ENCODE assay signal across 8 mouse cellular contexts in genomic region chr5:125476286-125476625, GRCm38 (mm10). TPM values are rescaled to one million over a fixed set of nuclear protein-coding genes. Genes with fewer than 3 reads are reported as not detected.
A peak's percentile ranks its signal among the peaks of the same experiment; 100 is the strongest.
DNase-seq lines count a peak whose midpoint lies in the region; ATAC-seq and TF ChIP-seq lines count a peak whose summit lies in the region.

No protein-coding gene starts in this region.

- no peak for TF ChIP-seq POLR2A in kidney, adult 2 months (IDR thresholded peaks at IDR 0.05; ENCODE audit: low read depth, low read length)
- TF ChIP-seq POLR2A in CH12.LX (IDR thresholded peaks at IDR 0.05; ENCODE audit: low read depth, low read length), result no peak

- H3K9me3 ChIP-seq in CH12.LX (replicated peaks; ENCODE audit: low read length), result no peaks in the 10 kb centered on the region
- H3K9me3 ChIP-seq in heart, postnatal 0 days (replicated peaks; ENCODE audit: control insufficient read depth, low read length), result no peaks in the 10 kb centered on the region
- no peaks in the 10 kb centered on the region for H3K9me3 ChIP-seq in liver, postnatal 0 days (ENCODE audit: low read length)

- in situ Hi-C loops in CH12.LX (cut with MboI; ENCODE audit: low pct_ligation_motif_present, low pct_unique_long_range_greater_than_20kb, low sequenced_read_pairs), result no loop called here

- H3K4me3 ChIP-seq in kidney, adult 2 months (ENCODE audit: insufficient read depth, low read depth, low read length), result peak overlapping the region; percentile 85
- peak overlapping the region; percentile 83 to 88 (median 87) for H3K4me3 ChIP-seq in CH12.LX (replicated peaks in 1 of 3; ENCODE audit: low read depth in 2 of 3, low read length in 2 of 3, poor library complexity in 1 of 3)
- H3K4me3 ChIP-seq in heart, postnatal 0 days (ENCODE audit: low read depth, low read length), result peak overlapping the region; percentile 62
- H3K4me3 ChIP-seq in liver, postnatal 0 days (ENCODE audit: low read depth, low read length), result peak overlapping the region; percentile 85

- peak overlapping the region; percentile 76 for H3K9ac ChIP-seq in CH12.LX (ENCODE audit: insufficient read depth, low read depth)
- H3K9ac ChIP-seq in heart, postnatal 0 days (replicated peaks; ENCODE audit: low read depth, low read length), result peak overlapping the region; percentile 53
- peak overlapping the region; percentile 81 for H3K9ac ChIP-seq in liver, postnatal 0 days (replicated peaks)

- peaks cover 8% of the 10 kb centered on the region; the same call in 1 of the 2 replicates for H3K79me2 ChIP-seq in CH12.LX (replicated peaks; ENCODE audit: control insufficient read depth, extremely low read depth, insufficient read depth, poor library complexity, severe bottlenecking)

- dilution Hi-C loops in CH12.LX (cut with MboI; ENCODE audit: extremely low pct_ligation_motif_present, extremely low pct_unique_long_range_greater_than_20kb, low sequenced_read_pairs), result no loop called here

- H3K4me2 ChIP-seq in CH12.LX (ENCODE audit: insufficient read depth, low read depth, poor library complexity, severe bottlenecking), result peak overlapping the region; percentile 76
- peak overlapping the region; percentile 87 for H3K4me2 ChIP-seq in heart, postnatal 0 days (ENCODE audit: low read depth, low read length)
- peak overlapping the region; percentile 99 for H3K4me2 ChIP-seq in liver, postnatal 0 days (ENCODE audit: low read depth, low read length)

- TF ChIP-seq RAD21 in CH12.LX (IDR thresholded peaks at IDR 0.05; ENCODE audit: low read depth, low read length), result no peak; the same call in 1 of the 2 replicates

- TF ChIP-seq CTCF in kidney, adult 2 months (conservative IDR thresholded peaks at IDR 0.05; ENCODE audit: insufficient read depth, insufficient read length, low read depth, low read length), result no peak
- peak in 1 of 2 experiments; percentile 35; a peak in 1 of 4 replicates for TF ChIP-seq CTCF in CH12.LX (conservative IDR thresholded peaks at IDR 0.05 in 1 of 2, IDR thresholded peaks at IDR 0.05 in 1 of 2; ENCODE audit: low read depth in 2 of 2, low read length in 2 of 2)
- peak; percentile 4; the same call in 1 of the 2 replicates for TF ChIP-seq CTCF in heart, postnatal 0 days (IDR thresholded peaks at IDR 0.05; ENCODE audit: low read depth)
- 0 out of 2 replicates have a peak, but pooled peaks have one; percentile 12 for TF ChIP-seq CTCF in liver, postnatal 0 days (IDR thresholded peaks at IDR 0.05; ENCODE audit: low read depth)

- no peaks in the 10 kb centered on the region for H3K27me3 ChIP-seq in kidney, adult 2 months (replicated peaks; ENCODE audit: control insufficient read depth, insufficient read depth, low read length)
- no peaks in the 10 kb centered on the region for H3K27me3 ChIP-seq in CH12.LX (replicated peaks)
- no peaks in the 10 kb centered on the region for H3K27me3 ChIP-seq in heart, postnatal 0 days (ENCODE audit: control insufficient read depth, insufficient read depth, low read length)
- no peaks in the 10 kb centered on the region for H3K27me3 ChIP-seq in liver, postnatal 0 days (ENCODE audit: insufficient read depth, low read length)

- peaks cover 3% of the 10 kb centered on the region; the same call in 1 of the 2 replicates for H3K4me1 ChIP-seq in kidney, adult 2 months (ENCODE audit: control insufficient read depth, insufficient read depth, low read length)
- H3K4me1 ChIP-seq in CH12.LX (ENCODE audit: control insufficient read depth in 1 of 2, insufficient read depth in 2 of 2), result peaks cover 16 to 50% of the 10 kb centered on the region in 2 experiments; a peak in 3 of 4 replicates
- H3K4me1 ChIP-seq in heart, postnatal 0 days (ENCODE audit: control insufficient read depth, insufficient read depth), result peaks cover 5% of the 10 kb centered on the region; the same call in 1 of the 2 replicates
- peaks cover 31% of the 10 kb centered on the region for H3K4me1 ChIP-seq in liver, postnatal 0 days (ENCODE audit: insufficient read depth)

- TF ChIP-seq EP300 in CH12.LX (IDR thresholded peaks at IDR 0.05; ENCODE audit: low read length), result no peak
- TF ChIP-seq EP300 in heart, postnatal 0 days (IDR thresholded peaks at IDR 0.05; ENCODE audit: low read depth), result no peak
- TF ChIP-seq EP300 in liver, postnatal 0 days (IDR thresholded peaks at IDR 0.05; ENCODE audit: low read depth), result no peak

- H3K27ac ChIP-seq in kidney, adult 2 months (ENCODE audit: insufficient read depth, low read depth, low read length), result peak overlapping the region; percentile 63; the same call in 1 of the 2 replicates
- H3K27ac ChIP-seq in CH12.LX (ENCODE audit: insufficient read depth, low read depth), result no peak overlapping the region
- H3K27ac ChIP-seq in heart, postnatal 0 days (ENCODE audit: low read depth), result no peak overlapping the region
- H3K27ac ChIP-seq in liver, postnatal 0 days (ENCODE audit: low read depth), result peak overlapping the region; percentile 73

- DNase-seq in kidney, adult 2 months, result no peak
- DNase-seq in kidney, postnatal 10 days, result no peak
- DNase-seq in CH12.LX (ENCODE audit: extremely low read depth), result no peak
- peak; percentile 82 for DNase-seq in cerebellum, postnatal 10 days
- DNase-seq in heart, postnatal 0 days (ENCODE audit: low spot score), result no peak
- DNase-seq in liver, postnatal 0 days, result no peak
- DNase-seq in adrenal gland, postnatal 4 days (ENCODE audit: low spot score in 2 of 2), result no peak
- no peak for DNase-seq in adrenal gland, postnatal 14 days

- 23% methylated on average over 5 of the region's 5 CpGs for WGBS in kidney, adult 2 months
- 23% methylated on average over 5 of the region's 5 CpGs for WGBS in heart, postnatal 0 days
- 23% methylated on average over 5 of the region's 5 CpGs for WGBS in liver, postnatal 0 days (ENCODE audit: insufficient replicate concordance)

- no peaks in the 10 kb centered on the region for H3K36me3 ChIP-seq in kidney, adult 2 months (ENCODE audit: control insufficient read depth, insufficient read depth, low read length)
- peaks cover 0 to 39% of the 10 kb centered on the region in 2 experiments for H3K36me3 ChIP-seq in CH12.LX (replicated peaks in 1 of 2; ENCODE audit: control insufficient read depth in 1 of 2, insufficient read depth in 1 of 2, low read length in 1 of 2)
- no peaks in the 10 kb centered on the region for H3K36me3 ChIP-seq in heart, postnatal 0 days (replicated peaks; ENCODE audit: control insufficient read depth, insufficient read depth, low read length)
- H3K36me3 ChIP-seq in liver, postnatal 0 days (replicated peaks; ENCODE audit: insufficient read depth, low read length), result no peaks in the 10 kb centered on the region

- ATAC-seq in heart, postnatal 0 days (ENCODE audit: insufficient read depth, low read depth), result 0 out of 2 replicates have a peak, but pooled peaks have one; percentile 6
- ATAC-seq in liver, postnatal 0 days, result no peak

TF ChIP-seq in CH12.LX, 34 proteins besides CTCF, POLR2A, EP300 and RAD21 (continues in another document):
- TF ChIP-seq USF2 (conservative IDR thresholded peaks at IDR 0.05; ENCODE audit: low read depth, low read length), result no peak
- no peak for TF ChIP-seq TBP (conservative IDR thresholded peaks at IDR 0.05; ENCODE audit: low read depth, low read length)
- TF ChIP-seq PAX5 (IDR thresholded peaks at IDR 0.05; ENCODE audit: low read length), result no peak
- TF ChIP-seq TCF12 (IDR thresholded peaks at IDR 0.05; ENCODE audit: low read depth, low read length), result no peak
- TF ChIP-seq CHD2 (IDR thresholded peaks at IDR 0.05; ENCODE audit: low read length), result no peak
- TF ChIP-seq RCOR1 (conservative IDR thresholded peaks at IDR 0.05; ENCODE audit: low read depth, low read length), result no peak

RNA-seq across cellular contexts. Expression of gene Aacs, which starts 0.6 kb away (rescaled TPM):
- 102 and 131 TPM in 2 replicates for polyA plus RNA-seq in kidney, adult 2 months (2012; rRNA removed)
- total RNA-seq in CH12.LX (2012; rRNA removed) (21.3 and 24.9 TPM in 2 replicates), CH12.LX (2014; rRNA removed) (34.5 and 48.8 TPM in 2 replicates)
- 39.8 and 58.3 TPM in 2 replicates for polyA plus RNA-seq in CH12.LX (2012; ENCODE audit: insufficient read length, low read depth)
- total RNA-seq in heart, postnatal 0 days (2014; rRNA removed; ENCODE audit: low replicate concordance), result 6.7 and 13.9 TPM in 2 replicates
- polyA plus RNA-seq in heart, postnatal 0 days (2015; fragmentation: Nextera tagmentation; extraction: Ambion mirVana), result 4.8 and 5.4 TPM in 2 replicates
- polyA plus RNA-seq in liver, postnatal 0 days (2015; fragmentation: Nextera tagmentation; extraction: Ambion mirVana), result 3.8 and 4.6 TPM in 2 replicates
- 10 to 100 TPM; 12.8 to 18.9 TPM for total RNA-seq in adrenal gland, postnatal 4 days (2021)
- 25.4 and 27.3 TPM in 2 replicates for total RNA-seq in adrenal gland, postnatal 14 days (2021)

RNA-seq across cellular contexts. Expression of gene Bri3bp, which starts 34.9 kb away (rescaled TPM):
- 12.1 and 13.0 TPM in 2 replicates for polyA plus RNA-seq in kidney, adult 2 months (2012; rRNA removed)
- total RNA-seq in CH12.LX (2012; rRNA removed), result 48.4 and 49.6 TPM in 2 replicates
- 30.1 and 37.7 TPM in 2 replicates for total RNA-seq in CH12.LX (2014; rRNA removed)
- 147 and 164 TPM in 2 replicates for polyA plus RNA-seq in CH12.LX (2012; ENCODE audit: insufficient read length, low read depth)
- 27.8 and 41.5 TPM in 2 replicates for total RNA-seq in heart, postnatal 0 days (2014; rRNA removed; ENCODE audit: low replicate concordance)
- 59.2 and 65.8 TPM in 2 replicates for polyA plus RNA-seq in heart, postnatal 0 days (2015; fragmentation: Nextera tagmentation; extraction: Ambion mirVana)
- 20.2 and 20.9 TPM in 2 replicates for polyA plus RNA-seq in liver, postnatal 0 days (2015; fragmentation: Nextera tagmentation; extraction: Ambion mirVana)
- total RNA-seq in adrenal gland, postnatal 4 days (2021), result 10 to 100 TPM; 34.2 to 37.0 TPM
- total RNA-seq in adrenal gland, postnatal 14 days (2021), result 24.0 and 27.9 TPM in 2 replicates

RNA-seq across cellular contexts. Expression of gene Dhx37, which starts 42.3 kb away (rescaled TPM):
- polyA plus RNA-seq in kidney, adult 2 months (2012; rRNA removed), result 10.8 and 16.4 TPM in 2 replicates
- total RNA-seq in CH12.LX (2012; rRNA removed) (21.0 and 23.8 TPM in 2 replicates), CH12.LX (2014; rRNA removed) (22.7 and 26.0 TPM in 2 replicates)
- polyA plus RNA-seq in CH12.LX (2012; ENCODE audit: insufficient read length, low read depth), result 33.0 and 36.9 TPM in 2 replicates
- total RNA-seq in heart, postnatal 0 days (2014; rRNA removed; ENCODE audit: low replicate concordance), result 5.9 and 16.2 TPM in 2 replicates
- polyA plus RNA-seq in heart, postnatal 0 days (2015; fragmentation: Nextera tagmentation; extraction: Ambion mirVana), result 5.5 and 6.8 TPM in 2 replicates
- polyA plus RNA-seq in liver, postnatal 0 days (2015; fragmentation: Nextera tagmentation; extraction: Ambion mirVana), result 3.3 and 3.4 TPM in 2 replicates
- 10 to 100 TPM; 14.0 to 16.0 TPM for total RNA-seq in adrenal gland, postnatal 4 days (2021)
- 14.6 and 15.7 TPM in 2 replicates for total RNA-seq in adrenal gland, postnatal 14 days (2021)

RNA-seq across cellular contexts. Expression of gene Tmem132b, which starts 55.3 kb away (rescaled TPM):
- 0.01 TPM in 1 of 2 replicates, not detected in the other for polyA plus RNA-seq in kidney, adult 2 months (2012; rRNA removed)
- total RNA-seq in CH12.LX (2012; rRNA removed) (not detected in 2 replicates), CH12.LX (2014; rRNA removed) (not detected in 2 replicates)
- polyA plus RNA-seq in CH12.LX (2012; ENCODE audit: insufficient read length, low read depth), result not detected in 2 replicates
- 0.04 TPM in 2 replicates for total RNA-seq in heart, postnatal 0 days (2014; rRNA removed; ENCODE audit: low replicate concordance)
- not detected in 2 replicates for polyA plus RNA-seq in heart, postnatal 0 days (2015; fragmentation: Nextera tagmentation; extraction: Ambion mirVana)
- not detected in 2 replicates for polyA plus RNA-seq in liver, postnatal 0 days (2015; fragmentation: Nextera tagmentation; extraction: Ambion mirVana)
- 1 to 10 TPM; 1.8 to 2.2 TPM for total RNA-seq in adrenal gland, postnatal 4 days (2021)
- total RNA-seq in adrenal gland, postnatal 14 days (2021), result 0.74 and 1.4 TPM in 2 replicates

Comparison
In these comparisons a context has a peak if more than half of its experiments do, and no peak if none do; other contexts are left out.
1. DNase-seq: peak in cerebellum, postnatal 10 days (2 of 2); none in kidney, adult 2 months (single experiment), kidney, postnatal 10 days (single experiment), CH12.LX (single experiment), heart, postnatal 0 days (single experiment), liver, postnatal 0 days (single experiment), adrenal gland, postnatal 4 days (0 of 2) and adrenal gland, postnatal 14 days (single experiment).
2. H3K27ac ChIP-seq: peak in kidney, adult 2 months (single experiment) and liver, postnatal 0 days (single experiment); none in CH12.LX (single experiment) and heart, postnatal 0 days (single experiment).
3. Peak in every context shown above with its lines, with median percentiles within 50 percentile points of each other: H3K4me3 ChIP-seq, H3K4me2 ChIP-seq and H3K9ac ChIP-seq.